Mouse (Mus musculus) midbrain, embryonic 14.5 days (tissue): ENCODE data around the gene Etnppl. TPM values are rescaled to one million over a fixed set of nuclear protein-coding genes. Genes with fewer than 3 reads are reported as not detected.

Source experiments
- ATAC-seq: fragments of 200-750 bp; cut with Nextera tagmentation; 2 replicates; pipeline ENCODE4 v1.8.0; 2017; ENCODE audit warnings: moderate number of reproducible peaks, moderate library complexity; ENCODE audit not compliant: low FRiP score, low TSS enrichment
- DNase-seq: peaks from one replicate; pipeline ENCODE4 v3.0.0-alpha.2; 2015
- H3K27ac ChIP-seq: fragments of 300-500 bp; sonication (generic); replicated peaks from 2 replicates; pipeline ENCODE4 v1.5.1; 2014; ENCODE audit warnings: mild to moderate bottlenecking, low read depth, low read length, moderate library complexity
- H3K27me3 ChIP-seq: fragments of 300-500 bp; sonication (generic); 2 replicates; pipeline ENCODE4 v1.6.1; 2014; ENCODE audit warnings: low read length, control low read depth, mixed read lengths; ENCODE audit not compliant: control insufficient read depth, insufficient read depth
- H3K36me3 ChIP-seq: fragments of 300-500 bp; sonication (generic); 2 replicates; pipeline ENCODE4 v1.6.1; 2014; ENCODE audit warnings: low read length, control low read depth; ENCODE audit not compliant: control insufficient read depth, insufficient read depth
- H3K4me1 ChIP-seq: fragments of 300-500 bp; sonication (generic); 2 replicates; pipeline ENCODE4 v1.6.1; 2014; ENCODE audit warnings: mild to moderate bottlenecking, antibody characterized with exemption, low read length, control low read depth; ENCODE audit not compliant: control insufficient read depth, insufficient read depth
- H3K4me2 ChIP-seq: fragments of 300-500 bp; sonication (generic); 2 replicates; pipeline ENCODE4 v1.6.1; 2014; ENCODE audit warnings: mild to moderate bottlenecking, low read length, moderate library complexity
- H3K4me3 ChIP-seq: fragments of 300-500 bp; sonication (generic); replicated peaks from 2 replicates; pipeline ENCODE4 v1.5.1; 2014; ENCODE audit warnings: low read depth, low read length
- H3K9ac ChIP-seq: fragments of 300-500 bp; sonication (generic); replicated peaks from 2 replicates; pipeline ENCODE4 v1.6.1; 2014; ENCODE audit warnings: mild to moderate bottlenecking, low read length, moderate library complexity
- H3K9me3 ChIP-seq: fragments of 300-500 bp; sonication (generic); 2 replicates; pipeline ENCODE4 v1.6.1; 2016; ENCODE audit warnings: low read length, control low read depth, mixed read lengths; ENCODE audit not compliant: control insufficient read depth
- WGBS: fragments of 180-500 bp; shearing (Covaris S2); extraction: QIAGEN DNeasy Blood & Tissue Kit; methylation state at CpG from one replicate; pipeline ENCODE4 v1.1.7; 2014; 5-methylcytosine and 5-hydroxymethylcytosine counted together
- polyA plus RNA-seq: library from polyadenylated mRNA; unstranded; fragments of >200 nt; fragmentation: Nextera tagmentation; extraction: Ambion mirVana; gene quantifications from 2 replicates; pipeline ENCODE4 v1.2.1, GENCODE M21; 2014

Etnppl gene
- polyA plus RNA-seq, 1 experiment from 2014 or later, result not detected

DNA sequence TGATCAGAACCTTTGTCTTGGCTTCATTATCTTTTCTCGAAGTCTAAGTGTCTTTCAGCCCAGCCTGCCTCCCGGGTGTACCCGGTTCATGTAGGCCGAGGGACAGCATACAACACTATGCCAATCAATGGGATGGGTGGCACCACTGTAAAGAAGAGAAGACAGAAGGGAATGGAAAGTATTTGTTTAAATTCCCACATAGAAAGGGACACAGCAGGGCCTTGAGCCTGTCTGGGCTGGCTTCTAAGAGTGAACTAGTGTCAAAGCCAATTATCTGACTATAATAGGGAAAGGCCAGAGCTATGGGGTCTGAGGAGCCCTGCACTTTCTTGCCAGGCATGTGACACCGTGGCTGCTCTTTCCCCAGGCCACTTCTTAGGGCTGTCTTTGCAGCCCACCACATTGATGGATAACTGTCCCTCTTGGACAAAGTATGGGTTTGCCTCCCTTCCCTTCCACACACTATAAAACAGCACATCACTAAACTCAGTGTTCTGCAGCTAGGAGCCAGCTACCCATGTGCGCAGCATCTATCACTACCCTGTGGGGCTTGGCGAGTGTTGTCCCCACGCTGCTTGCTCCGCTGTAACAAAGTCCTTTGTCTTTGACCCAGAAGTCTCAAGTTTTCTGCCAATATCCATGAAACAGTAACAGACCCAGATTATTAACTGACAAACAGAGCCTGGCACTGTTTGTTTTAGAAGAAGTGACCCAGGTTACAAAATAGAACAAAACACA is 67.2 kb downstream of the Etnppl start:
- H3K36me3 ChIP-seq, result no peaks in the 10 kb centered on the region
- no peaks in the 10 kb centered on the region for H3K4me1 ChIP-seq
- WGBS, result 65% methylated on average over 9 of the region's 9 CpGs
- no peak for DNase-seq
- no peaks in the 10 kb centered on the region for H3K27me3 ChIP-seq
- no peak overlapping the region for H3K27ac ChIP-seq
- H3K4me2 ChIP-seq, result no peak overlapping the region
- no peak overlapping the region for H3K9ac ChIP-seq
- H3K9me3 ChIP-seq, result no peaks in the 10 kb centered on the region
- no peak overlapping the region for H3K4me3 ChIP-seq
- ATAC-seq, result no peak

DNA sequence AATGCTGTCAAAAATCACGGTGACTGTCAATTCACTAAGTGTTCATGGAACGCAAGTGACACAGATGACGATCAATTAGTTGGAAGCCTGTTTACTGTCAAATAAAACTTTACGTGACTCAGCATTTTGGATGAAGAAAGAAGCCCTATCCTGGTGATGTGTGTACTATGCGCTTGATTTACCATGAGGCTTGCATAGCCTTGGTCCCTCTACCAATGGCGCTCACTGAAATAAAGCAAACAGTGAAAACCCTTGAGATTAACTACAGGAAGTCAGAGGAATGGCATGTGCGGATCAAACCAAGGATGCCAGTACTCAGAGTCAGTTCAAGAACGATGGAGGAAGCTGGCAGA is 67.7 kb downstream of the Etnppl start:
- Histone ChIP-seq H3K4me3 (no peak overlapping the region), H3K4me2 (no peak overlapping the region), H3K27me3 (no peaks in the 10 kb centered on the region), H3K9ac (no peak overlapping the region), H3K9me3 (no peaks in the 10 kb centered on the region), H3K4me1 (no peaks in the 10 kb centered on the region), H3K36me3 (no peaks in the 10 kb centered on the region), H3K27ac (no peak overlapping the region)
- ATAC-seq (no peak), DNase-seq (no peak)
- 92% methylated on average over 8 of the region's 8 CpGs for WGBS

DNA sequence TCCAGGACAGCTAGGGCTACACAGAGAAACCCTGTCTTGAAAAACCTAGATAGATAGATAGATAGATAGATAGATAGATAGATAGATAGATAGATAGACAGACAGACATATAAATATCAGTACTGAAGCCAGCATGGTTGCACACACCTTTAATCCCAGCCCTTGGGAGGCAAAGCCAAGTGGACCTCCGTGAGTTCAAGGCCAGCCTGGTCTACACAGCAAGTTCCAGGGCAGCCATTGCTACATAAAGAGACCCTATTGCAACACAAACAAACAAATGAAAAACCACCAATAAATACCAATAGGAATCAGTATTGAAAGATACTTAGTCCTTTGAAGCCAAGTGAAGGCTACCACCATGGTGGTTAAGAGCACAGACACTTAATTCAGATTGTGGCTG is 69.8 kb downstream of the Etnppl start:
- Histone ChIP-seq H3K4me3 (no peak overlapping the region), H3K4me1 (peaks cover 7% of the 10 kb centered on the region; the same call in 1 of the 2 replicates), H3K9me3 (no peaks in the 10 kb centered on the region), H3K4me2 (no peak overlapping the region), H3K36me3 (no peaks in the 10 kb centered on the region), H3K27me3 (no peaks in the 10 kb centered on the region), H3K27ac (no peak overlapping the region), H3K9ac (no peak overlapping the region)
- no peak for DNase-seq
- ATAC-seq, result no peak
- whole genome bisulfite sequencing, result 92% methylated on average over 1 of the region's 1 CpGs

Other genes starting within 250 kb of the Etnppl start
- 223 and 240 TPM in 2 replicates for gene Ostc, start 92.0 kb downstream of the Etnppl start, polyA plus RNA-seq
- gene Rpl34, start 113.0 kb downstream of the Etnppl start, polyA plus RNA-seq, result 612 and 730 TPM in 2 replicates